Mouse (Mus musculus) heart, adult 8-10 months (tissue): ENCODE measurements around the gene Socs5. TPM values are rescaled to one million over a fixed set of nuclear protein-coding genes. Genes with fewer than 3 reads are reported as not detected.

ENCODE experiments used
- DNase-seq: peaks from one replicate; pipeline ENCODE4 v3.0.0; 2022; ENCODE audit warnings: low spot score
- microRNA-seq: library from miRNA; unstranded; fragments of <30 nt; microRNA quantifications from one replicate; pipeline ENCODE4 v1.2.0, GENCODE M21; 2022
- total RNA-seq, 4 experiments: library from RNA; stranded (reverse); gene quantifications; 2 replicates each; pipeline ENCODE4 v1.2.4; 2022

Socs5 gene
- total RNA-seq, 4 experiments from 2014 or later: 31.0 to 35.6 (median 32.5) TPM

GRCm38 (mm10) chr17:87160270-87160669, 52.8 kb downstream of the Socs5 start:
- no peak for DNase-seq

- no peak for DNase-seq
Measured at GRCm38 (mm10) chr17:87164312-87164922, 56.9 kb downstream of the Socs5 start.

GRCm38 (mm10) chr17:87167407-87167806, 59.9 kb downstream of the Socs5 start:
- DNase-seq: no peak

GRCm38 (mm10) chr17:87169076-87169475, 61.6 kb downstream of the Socs5 start:
- no peak for DNase-seq

GRCm38 (mm10) chr17:87170364-87170763, 62.9 kb downstream of the Socs5 start:
- DNase-seq: no peak

GRCm38 (mm10) chr17:87172031-87172430, 64.6 kb downstream of the Socs5 start:
- no peak for DNase-seq

GRCm38 (mm10) chr17:87173966-87174365, 66.5 kb downstream of the Socs5 start:
- no peak for DNase-seq

- DNase-seq: peak; percentile 46
Measured at GRCm38 (mm10) chr17:87174651-87175331, 67.3 kb downstream of the Socs5 start.

GRCm38 (mm10) chr17:87176066-87177012, 68.9 kb downstream of the Socs5 start:
- DNase-seq: peak; percentile 74

GRCm38 (mm10) chr17:87178596-87179590, 71.4 kb downstream of the Socs5 start:
- DNase-seq: peak; percentile 62

GRCm38 (mm10) chr17:87179939-87180550, 72.6 kb downstream of the Socs5 start:
- DNase-seq: no peak

GRCm38 (mm10) chr17:87181683-87182346, 74.3 kb downstream of the Socs5 start:
- no peak for DNase-seq

GRCm38 (mm10) chr17:87185461-87186066, 78.1 kb downstream of the Socs5 start:
- no peak for DNase-seq

GRCm38 (mm10) chr17:87187005-87187404, 79.5 kb downstream of the Socs5 start:
- DNase-seq: no peak

Small RNA genes within 50 kb of the gene (microRNA-seq; reads per million reads assigned to microRNA genes)
- gene Gm22346: not detected

Other genes starting within 250 kb of the Socs5 start
- gene Tmem247, start 190.3 kb upstream of the Socs5 start, total RNA-seq: not detected
- not detected for gene Atp6v1e2, start 159.8 kb upstream of the Socs5 start, total RNA-seq
- gene Rhoq, start 144.6 kb upstream of the Socs5 start, total RNA-seq: 100 to 1,000 TPM; 120 to 141 (median 127) TPM
- gene Pigf, start 82.3 kb upstream of the Socs5 start, total RNA-seq: 1 to 10 TPM; 2.0 to 4.1 (median 3.5) TPM
- 10 to 100 TPM; 44.4 to 56.4 (median 47.0) TPM for gene Cript, start 82.1 kb upstream of the Socs5 start, total RNA-seq
- gene Mcfd2, start 158.3 kb downstream of the Socs5 start, total RNA-seq: 10 to 100 TPM; 56.1 to 70.7 (median 59.8) TPM
- gene Ttc7, start 175.2 kb downstream of the Socs5 start, total RNA-seq: 10 to 100 TPM; 19.2 to 31.4 (median 26.0) TPM